Mouse (Mus musculus) G1E (cell line): ENCODE measurements around the gene Tprkb.

Source experiments
- CTCF ChIP-seq: IDR thresholded peaks from 2 replicates; pipeline ENCODE4 v1.5.1; 2012; ENCODE audit warnings: low read depth, low read length, inconsistent platforms, mixed read lengths
- GATA2 ChIP-seq: IDR thresholded peaks from 2 replicates; pipeline ENCODE4 v1.6.1; 2012; ENCODE audit warnings: low read depth, low read length, inconsistent platforms, borderline replicate concordance

- TF ChIP-seq CTCF (no peak), GATA2 (no peak)
Measured at GRCm38 (mm10) chr6:85935646-85936045, 24.0 kb downstream of the Tprkb start.
